ENCODE assay signal across 9 mouse cellular contexts in the genomic region with DNA sequence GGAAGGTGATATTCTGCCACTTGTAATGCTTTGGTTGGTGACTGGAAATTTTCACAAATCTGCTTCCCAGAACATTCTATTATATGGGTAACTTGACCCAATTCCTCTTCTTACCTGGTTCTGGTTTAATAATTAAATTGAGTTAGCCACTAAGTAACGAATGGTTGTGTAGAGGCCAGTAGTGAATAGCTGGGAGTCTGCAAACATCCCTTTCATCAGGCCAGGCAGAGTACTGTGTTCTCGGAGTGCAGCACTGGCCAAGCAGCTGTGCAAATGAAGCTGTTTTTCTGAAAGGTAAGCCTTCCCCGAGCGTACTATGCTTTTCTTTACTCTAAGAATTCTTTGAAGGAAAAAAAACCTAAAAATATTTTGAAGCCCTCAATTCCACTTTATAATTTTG.
"Had no signal": no experiment of that assay in that cellular context is flagged by ENCODE, and none has a peak within 500 bp of the region (broad histone marks: within the 10 kb centered on the region; RNA-seq: fewer than 3 reads in every experiment).

No protein-coding gene starts in this region.

- ATAC-seq: intestine, embryonic 16.5 days; liver, embryonic 12.5 days had no signal

- H3K4me1 ChIP-seq: liver, embryonic 12.5 days had no signal

- H3K27ac ChIP-seq: left cerebral cortex, adult 2 months; liver, embryonic 12.5 days; neural tube, embryonic 15.5 days had no signal

- H3K27me3 ChIP-seq: liver, embryonic 12.5 days; neural tube, embryonic 15.5 days had no signal

- H3K9ac ChIP-seq: liver, embryonic 12.5 days; neural tube, embryonic 15.5 days had no signal

- H3K4me3 ChIP-seq: left cerebral cortex, adult 2 months; liver, embryonic 12.5 days; myocyte; neural tube, embryonic 15.5 days had no signal

- H3K9me3 ChIP-seq: liver, embryonic 12.5 days; neural tube, embryonic 15.5 days had no signal

- H3K36me3 ChIP-seq: liver, embryonic 12.5 days; neural tube, embryonic 15.5 days had no signal

- DNase-seq: midbrain, embryonic 14.5 days; right cerebral cortex, adult 18-20 months; right cerebral cortex, postnatal 25 days; thymus, postnatal 36 days had no signal

- H3K4me2 ChIP-seq: liver, embryonic 12.5 days; neural tube, embryonic 15.5 days had no signal
